ENCODE assay signal across 15 mouse cellular contexts in the genomic region with DNA sequence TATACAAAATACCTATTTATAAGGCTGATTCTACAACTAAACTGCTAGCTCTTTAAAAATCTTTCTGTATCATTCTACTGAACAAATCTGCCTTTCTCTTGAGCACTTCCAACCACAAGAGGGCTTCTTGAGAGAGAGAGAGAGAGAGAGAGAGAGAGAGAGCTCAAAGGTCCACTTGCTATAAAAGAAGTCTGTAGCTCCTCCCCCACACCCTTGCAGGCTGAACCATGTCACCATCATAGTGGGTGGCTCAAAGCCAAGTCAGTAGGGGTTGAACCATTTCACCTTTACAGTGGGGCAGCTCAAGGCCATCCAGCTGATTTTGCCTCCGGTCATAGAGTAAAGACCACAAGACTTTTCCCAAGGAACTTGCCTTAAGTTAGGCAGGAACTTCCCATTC. TPM values are rescaled to one million over a fixed set of nuclear protein-coding genes. Genes with fewer than 3 reads are reported as not detected.
DNase-seq lines count a peak whose midpoint lies in the region; ATAC-seq and TF ChIP-seq lines count a peak whose summit lies in the region.
"Had no signal": no experiment of that assay in that cellular context is flagged by ENCODE, and none has a peak within 500 bp of the region (broad histone marks: within the 10 kb centered on the region; RNA-seq: fewer than 3 reads in every experiment).

No protein-coding gene starts in this region.

- no peak for TF ChIP-seq CTCF in small intestine, adult 2 months (IDR thresholded peaks at IDR 0.05; ENCODE audit: extremely low read depth, insufficient read length, insufficient replicate concordance, low read depth, low read length)

- H3K9me3 ChIP-seq in liver, embryonic 16.5 days (replicated peaks; ENCODE audit: control insufficient read depth, low read length) = no peaks in the 10 kb centered on the region
- no peaks in the 10 kb centered on the region for H3K9me3 ChIP-seq in forebrain, embryonic 13.5 days (replicated peaks)
- H3K9me3 ChIP-seq: forebrain, embryonic 12.5 days; G1E had no signal

- H3K27ac ChIP-seq in liver, embryonic 16.5 days (ENCODE audit: low read length) = no peak overlapping the region
- H3K27ac ChIP-seq in small intestine, adult 2 months (ENCODE audit: insufficient read depth, low read depth, low read length) = peak overlapping the region; percentile 67; the same call in 1 of the 2 replicates
- H3K27ac ChIP-seq in forebrain, embryonic 13.5 days = no peak overlapping the region
- H3K27ac ChIP-seq: forebrain, embryonic 12.5 days; macrophage had no signal

- no peak for TF ChIP-seq POLR2A in small intestine, adult 2 months (IDR thresholded peaks at IDR 0.05; ENCODE audit: low read depth, low read length)

- no peak overlapping the region for H3K4me3 ChIP-seq in liver, embryonic 16.5 days (ENCODE audit: low read depth, low read length)
- H3K4me3 ChIP-seq in small intestine, adult 2 months (ENCODE audit: low read depth, low read length) = no peak overlapping the region
- H3K4me3 ChIP-seq in forebrain, embryonic 13.5 days = no peak overlapping the region
- H3K4me3 ChIP-seq: forebrain, embryonic 12.5 days; myocyte had no signal

- peak; percentile 39; the same call in 1 of the 2 replicates for ATAC-seq in liver, embryonic 16.5 days (ENCODE audit: low read depth)
- ATAC-seq in forebrain, embryonic 13.5 days = no peak

- DNase-seq in liver = no peak
- peak; percentile 54 for DNase-seq in R1 (ENCODE audit: low read depth, low spot score)
- DNase-seq in kidney, adult 9 months = peak; percentile 92
- DNase-seq in cerebellum, postnatal 4 days (ENCODE audit: low spot score in 2 of 2) = no peak
- DNase-seq in right cerebral cortex, postnatal 10 days (ENCODE audit: low spot score in 2 of 2) = no peak
- DNase-seq: cerebellum, adult 11 months; gastrocnemius, postnatal 25 days; heart, postnatal 14 days had no signal

- peaks cover 4% of the 10 kb centered on the region; the same call in 1 of the 2 replicates for H3K36me3 ChIP-seq in liver, embryonic 16.5 days (ENCODE audit: control insufficient read depth, insufficient read depth)
- H3K36me3 ChIP-seq in small intestine, adult 2 months (ENCODE audit: control insufficient read depth, insufficient read depth, low read length) = peaks cover 11% of the 10 kb centered on the region
- peaks cover 20% of the 10 kb centered on the region for H3K36me3 ChIP-seq in forebrain, embryonic 13.5 days (ENCODE audit: poor library complexity, severe bottlenecking)

- H3K9ac ChIP-seq in liver, embryonic 16.5 days (ENCODE audit: low read depth, low read length) = no peak overlapping the region
- no peak overlapping the region for H3K9ac ChIP-seq in forebrain, embryonic 13.5 days
- H3K9ac ChIP-seq: forebrain, embryonic 12.5 days had no signal

- H3K4me1 ChIP-seq in liver, embryonic 16.5 days (ENCODE audit: control insufficient read depth, low read depth, low read length) = no peaks in the 10 kb centered on the region
- H3K4me1 ChIP-seq in small intestine, adult 2 months (ENCODE audit: control insufficient read depth, insufficient read depth, insufficient read length, low read length) = no peaks in the 10 kb centered on the region
- H3K4me1 ChIP-seq in forebrain, embryonic 13.5 days = no peaks in the 10 kb centered on the region
- H3K4me1 ChIP-seq: forebrain, embryonic 12.5 days had no signal

- no peak overlapping the region for H3K4me2 ChIP-seq in liver, embryonic 16.5 days (ENCODE audit: low read depth, low read length)
- H3K4me2 ChIP-seq in forebrain, embryonic 13.5 days = no peak overlapping the region
- H3K4me2 ChIP-seq: forebrain, embryonic 12.5 days had no signal

- WGBS in liver, embryonic 16.5 days (ENCODE audit: insufficient replicate concordance) = 57% methylated on average over 1 of the region's 1 CpGs
- 17% methylated on average over 1 of the region's 1 CpGs for WGBS in small intestine, adult 2 months
- WGBS in forebrain, embryonic 13.5 days = 87% methylated on average over 1 of the region's 1 CpGs

- H3K27me3 ChIP-seq in liver, embryonic 16.5 days (ENCODE audit: control insufficient read depth, insufficient read depth, low read depth, low read length) = no peaks in the 10 kb centered on the region
- no peaks in the 10 kb centered on the region for H3K27me3 ChIP-seq in small intestine, adult 2 months (ENCODE audit: control insufficient read depth, insufficient read depth, low read length)
- no peaks in the 10 kb centered on the region for H3K27me3 ChIP-seq in forebrain, embryonic 13.5 days
- H3K27me3 ChIP-seq: forebrain, embryonic 12.5 days had no signal

RNA-seq across cellular contexts. Expression of a gene that starts 13.9 kb away (rescaled TPM):
- 9.9 and 10.1 TPM in 2 replicates for polyA plus RNA-seq in liver, embryonic 16.5 days (2015; fragmentation: Nextera tagmentation; extraction: Ambion mirVana)
- polyA plus RNA-seq in small intestine, adult 2 months (2012; rRNA removed) = 4.3 and 6.2 TPM in 2 replicates
- polyA plus RNA-seq in forebrain, embryonic 13.5 days (2015; fragmentation: Nextera tagmentation; extraction: Ambion mirVana) = 27.3 and 30.7 TPM in 2 replicates

RNA-seq across cellular contexts. Expression of a gene that starts 14.0 kb away (rescaled TPM):
- polyA plus RNA-seq in liver, embryonic 16.5 days (2015; fragmentation: Nextera tagmentation; extraction: Ambion mirVana) = 10.6 and 12.1 TPM in 2 replicates
- 12.6 and 38.8 TPM in 2 replicates for polyA plus RNA-seq in small intestine, adult 2 months (2012; rRNA removed)
- 48.3 and 56.8 TPM in 2 replicates for polyA plus RNA-seq in forebrain, embryonic 13.5 days (2015; fragmentation: Nextera tagmentation; extraction: Ambion mirVana)

RNA-seq across cellular contexts. Expression of a gene that starts 48.3 kb away (rescaled TPM):
- polyA plus RNA-seq in liver, embryonic 16.5 days (2015; fragmentation: Nextera tagmentation; extraction: Ambion mirVana) = not detected in 2 replicates
- polyA plus RNA-seq in small intestine, adult 2 months (2012; rRNA removed) = not detected in 2 replicates
- 21.9 and 22.8 TPM in 2 replicates for polyA plus RNA-seq in forebrain, embryonic 13.5 days (2015; fragmentation: Nextera tagmentation; extraction: Ambion mirVana)
- polyA plus RNA-seq: G1E, macrophage, myocyte had no signal

RNA-seq across cellular contexts. Expression of a gene that starts 56.2 kb away (rescaled TPM):
- polyA plus RNA-seq in liver, embryonic 16.5 days (2015; fragmentation: Nextera tagmentation; extraction: Ambion mirVana) = 4.7 and 5.3 TPM in 2 replicates
- 1.7 and 4.2 TPM in 2 replicates for polyA plus RNA-seq in small intestine, adult 2 months (2012; rRNA removed)
- polyA plus RNA-seq in forebrain, embryonic 13.5 days (2015; fragmentation: Nextera tagmentation; extraction: Ambion mirVana) = 18.6 and 20.5 TPM in 2 replicates

RNA-seq across cellular contexts. Expression of a gene that starts 56.3 kb away (rescaled TPM):
- 84.4 and 93.5 TPM in 2 replicates for polyA plus RNA-seq in liver, embryonic 16.5 days (2015; fragmentation: Nextera tagmentation; extraction: Ambion mirVana)
- 7.7 and 12.5 TPM in 2 replicates for polyA plus RNA-seq in small intestine, adult 2 months (2012; rRNA removed)
- 273 and 275 TPM in 2 replicates for polyA plus RNA-seq in forebrain, embryonic 13.5 days (2015; fragmentation: Nextera tagmentation; extraction: Ambion mirVana)

Comparison
In these comparisons a context has a peak if more than half of its experiments do, and no peak if none do; other contexts are left out.
1. DNase-seq: peak in R1 (single experiment) and kidney, adult 9 months (single experiment); none in liver (single experiment), cerebellum, postnatal 4 days (0 of 2) and right cerebral cortex, postnatal 10 days (0 of 2).
2. RNA of a gene that starts 48.3 kb away (polyA plus RNA-seq): 21.9 to 22.8 TPM in forebrain, embryonic 13.5 days; not detected in liver, embryonic 16.5 days and not detected in small intestine, adult 2 months; every median in the first group is over 10 times any median in the second.